Mouse (Mus musculus): ENCODE results near the gene Spop. TPM values are rescaled to one million over a fixed set of nuclear protein-coding genes. Genes with fewer than 3 reads are reported as not detected.
"Not testable (repeated sequence)": the region's sequence is repeated elsewhere in the genome, so short reads cannot be mapped to it uniquely, and the experiment has no call there.

The Spop gene
- polyA plus RNA-seq, 1 experiment from 2014 or later, result 140 TPM

GRCm38 (mm10) chr11:95493010-95493409, 79.1 kb downstream of the Spop start:
- no peak overlapping the region for H3K4me3 ChIP-seq (ENCODE audit: low read depth, low read length)
- H3K27me3 ChIP-seq (replicated peaks; ENCODE audit: insufficient read depth, low read length), result no peaks in the 10 kb centered on the region
- H3K36me3 ChIP-seq (ENCODE audit: insufficient read depth, low read length), result peaks cover 36% of the 10 kb centered on the region
- no peaks in the 10 kb centered on the region for H3K9me3 ChIP-seq (ENCODE audit: low read length)
- DNase-seq (ENCODE audit: low spot score) (no peak), ATAC-seq (no peak)
- no peak overlapping the region for H3K27ac ChIP-seq (ENCODE audit: low read length)
- TF ChIP-seq EP300 (IDR thresholded peaks at IDR 0.05) (no peak), CTCF (IDR thresholded peaks at IDR 0.05) (no peak)
- H3K4me2 ChIP-seq (replicated peaks; ENCODE audit: low read depth, low read length), result no peak overlapping the region
- whole genome bisulfite sequencing, result 83% methylated on average over 4 of the region's 4 CpGs
- no peaks in the 10 kb centered on the region for H3K4me1 ChIP-seq (ENCODE audit: insufficient read depth, low read depth, low read length)
- H3K9ac ChIP-seq (replicated peaks; ENCODE audit: low read depth), result no peak overlapping the region

DNA sequence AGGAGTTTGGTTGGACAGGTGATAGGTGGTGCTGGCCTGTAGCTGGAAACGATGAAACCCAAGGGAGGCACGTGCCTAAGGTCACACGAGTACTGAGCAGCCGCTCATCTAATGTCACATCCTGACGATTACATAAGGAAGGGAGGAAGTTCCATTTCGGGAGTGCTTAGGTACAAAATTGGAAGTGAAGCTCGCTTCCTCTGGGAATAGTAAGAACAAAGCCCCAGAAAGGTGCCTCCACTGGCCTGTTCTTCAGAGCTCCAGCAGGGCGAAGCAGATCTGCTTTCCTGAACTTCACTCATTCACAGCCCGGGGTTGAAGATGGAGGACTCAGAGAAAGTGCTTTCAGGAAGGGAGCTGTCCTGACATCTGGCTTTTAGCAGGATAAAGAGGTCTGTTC, 80.1 kb downstream of the Spop start:
- ATAC-seq, result no peak
- WGBS, result 79% methylated on average over 9 of the region's 9 CpGs
- H3K9me3 ChIP-seq (ENCODE audit: low read length), result no peaks in the 10 kb centered on the region
- H3K4me1 ChIP-seq (ENCODE audit: insufficient read depth, low read depth, low read length), result no peaks in the 10 kb centered on the region
- no peaks in the 10 kb centered on the region for H3K27me3 ChIP-seq (replicated peaks; ENCODE audit: insufficient read depth, low read length)
- peaks cover 39% of the 10 kb centered on the region for H3K36me3 ChIP-seq (ENCODE audit: insufficient read depth, low read length)
- no peak overlapping the region for H3K9ac ChIP-seq (replicated peaks; ENCODE audit: low read depth)
- H3K27ac ChIP-seq (ENCODE audit: low read length), result no peak overlapping the region
- no peak for TF ChIP-seq CTCF (IDR thresholded peaks at IDR 0.05)
- no peak for TF ChIP-seq EP300 (IDR thresholded peaks at IDR 0.05)
- H3K4me3 ChIP-seq (ENCODE audit: low read depth, low read length), result no peak overlapping the region
- no peak overlapping the region for H3K4me2 ChIP-seq (replicated peaks; ENCODE audit: low read depth, low read length)
- no peak for DNase-seq (ENCODE audit: low spot score)

DNA sequence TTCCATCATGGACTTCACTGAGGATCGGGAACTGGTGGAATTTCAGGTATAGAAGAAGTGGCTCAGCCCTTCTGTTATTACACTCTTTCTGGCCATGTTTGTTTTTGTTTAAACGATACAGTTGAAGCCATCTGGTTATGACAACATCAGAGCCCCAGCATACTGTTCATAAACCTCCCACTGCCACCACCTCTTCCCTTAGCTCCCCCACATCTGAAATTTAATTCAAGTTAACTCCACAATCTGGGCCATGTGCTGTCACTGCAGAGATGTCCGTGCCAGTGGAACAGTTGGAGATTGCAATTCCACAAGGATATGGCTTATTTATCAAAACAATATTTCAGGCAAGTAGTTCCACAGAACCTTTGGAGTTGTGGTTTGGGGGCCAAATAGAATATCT, 80.5 kb downstream of the Spop start:
- H3K27me3 ChIP-seq (replicated peaks; ENCODE audit: insufficient read depth, low read length), result no peaks in the 10 kb centered on the region
- WGBS, result 80% methylated on average over 3 of the region's 3 CpGs
- ATAC-seq, result no peak
- no peak overlapping the region for H3K4me3 ChIP-seq (ENCODE audit: low read depth, low read length)
- no peak for DNase-seq (ENCODE audit: low spot score)
- TF ChIP-seq EP300 (IDR thresholded peaks at IDR 0.05), result no peak
- TF ChIP-seq CTCF (IDR thresholded peaks at IDR 0.05), result no peak
- no peak overlapping the region for H3K9ac ChIP-seq (replicated peaks; ENCODE audit: low read depth)
- H3K27ac ChIP-seq (ENCODE audit: low read length), result no peak overlapping the region
- H3K4me2 ChIP-seq (replicated peaks; ENCODE audit: low read depth, low read length), result no peak overlapping the region
- H3K36me3 ChIP-seq (ENCODE audit: insufficient read depth, low read length), result peaks cover 39% of the 10 kb centered on the region
- no peaks in the 10 kb centered on the region for H3K4me1 ChIP-seq (ENCODE audit: insufficient read depth, low read depth, low read length)
- H3K9me3 ChIP-seq (ENCODE audit: low read length), result no peaks in the 10 kb centered on the region

DNA sequence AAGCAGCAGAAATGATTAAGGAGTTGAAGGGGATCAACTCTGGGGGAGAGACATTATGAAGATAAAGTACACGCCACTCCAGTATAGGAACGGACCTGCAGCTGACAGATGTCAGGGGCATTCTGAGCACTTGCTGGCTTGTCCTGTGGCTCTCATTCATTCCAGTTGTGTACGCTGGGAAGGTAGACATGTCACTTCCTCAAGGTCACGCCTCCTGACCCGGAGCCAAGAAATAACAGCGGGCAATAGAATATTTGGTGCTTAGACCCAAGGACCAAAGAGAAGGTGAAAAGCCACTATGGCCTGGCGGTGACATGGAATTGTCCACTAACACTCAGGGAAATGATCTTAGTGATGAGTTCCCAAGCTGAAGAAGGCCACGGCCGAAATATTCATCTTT, 82.0 kb downstream of the Spop start:
- H3K27ac ChIP-seq (ENCODE audit: low read length), result no peak overlapping the region
- H3K4me1 ChIP-seq (ENCODE audit: insufficient read depth, low read depth, low read length), result no peaks in the 10 kb centered on the region
- peaks cover 31% of the 10 kb centered on the region for H3K36me3 ChIP-seq (ENCODE audit: insufficient read depth, low read length)
- 85% methylated on average over 9 of the region's 9 CpGs for WGBS
- H3K9ac ChIP-seq (replicated peaks; ENCODE audit: low read depth), result no peak overlapping the region
- no peak overlapping the region for H3K4me2 ChIP-seq (replicated peaks; ENCODE audit: low read depth, low read length)
- H3K4me3 ChIP-seq (ENCODE audit: low read depth, low read length), result no peak overlapping the region
- no peaks in the 10 kb centered on the region for H3K9me3 ChIP-seq (ENCODE audit: low read length)
- DNase-seq (ENCODE audit: low spot score) (no peak), ATAC-seq (no peak)
- TF ChIP-seq CTCF (IDR thresholded peaks at IDR 0.05), result no peak
- no peak for TF ChIP-seq EP300 (IDR thresholded peaks at IDR 0.05)
- H3K27me3 ChIP-seq (replicated peaks; ENCODE audit: insufficient read depth, low read length), result no peaks in the 10 kb centered on the region

GRCm38 (mm10) chr11:95497921-95498320, 84.0 kb downstream of the Spop start:
- Histone ChIP-seq H3K4me1 (ENCODE audit: insufficient read depth, low read depth, low read length) (no peaks in the 10 kb centered on the region), H3K4me2 (replicated peaks; ENCODE audit: low read depth, low read length) (no peak overlapping the region), H3K36me3 (ENCODE audit: insufficient read depth, low read length) (peaks cover 20% of the 10 kb centered on the region), H3K27me3 (replicated peaks; ENCODE audit: insufficient read depth, low read length) (no peaks in the 10 kb centered on the region), H3K9ac (replicated peaks; ENCODE audit: low read depth) (no peak overlapping the region), H3K9me3 (ENCODE audit: low read length) (no peaks in the 10 kb centered on the region), H3K27ac (ENCODE audit: low read length) (no peak overlapping the region), H3K4me3 (ENCODE audit: low read depth, low read length) (no peak overlapping the region)
- no peak for TF ChIP-seq CTCF (IDR thresholded peaks at IDR 0.05)
- no peak for TF ChIP-seq EP300 (IDR thresholded peaks at IDR 0.05)
- DNase-seq (ENCODE audit: low spot score) (no peak), ATAC-seq (no peak)
- WGBS, result 86% methylated on average over 5 of the region's 5 CpGs

DNA sequence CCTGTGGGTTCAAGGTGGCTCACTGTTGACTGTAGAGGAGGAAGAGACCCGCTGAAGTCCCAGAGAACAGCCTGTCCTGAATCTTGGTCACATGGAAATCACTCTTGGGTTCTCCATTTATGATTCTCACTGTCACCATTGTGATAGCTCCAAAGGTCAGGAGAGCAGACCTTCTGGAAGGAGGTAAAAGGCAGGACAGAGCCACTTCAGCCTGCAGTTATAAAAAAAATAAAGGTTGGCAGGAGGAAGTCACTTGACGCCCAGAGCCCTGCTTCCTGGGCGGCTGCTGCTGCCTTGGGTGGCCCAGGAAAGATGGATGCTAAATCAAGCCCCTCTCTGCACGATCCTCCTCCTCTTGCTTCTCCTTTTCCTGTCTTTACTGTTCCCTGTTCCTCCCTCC, 86.5 kb downstream of the Spop start:
- Histone ChIP-seq H3K4me2 (replicated peaks; ENCODE audit: low read depth, low read length) (no peak overlapping the region), H3K27me3 (replicated peaks; ENCODE audit: insufficient read depth, low read length) (no peaks in the 10 kb centered on the region), H3K9me3 (ENCODE audit: low read length) (no peaks in the 10 kb centered on the region), H3K36me3 (ENCODE audit: insufficient read depth, low read length) (peaks cover 11% of the 10 kb centered on the region), H3K9ac (replicated peaks; ENCODE audit: low read depth) (no peak overlapping the region), H3K4me1 (ENCODE audit: insufficient read depth, low read depth, low read length) (peaks cover 3% of the 10 kb centered on the region), H3K4me3 (ENCODE audit: low read depth, low read length) (no peak overlapping the region), H3K27ac (ENCODE audit: low read length) (no peak overlapping the region)
- TF ChIP-seq CTCF (IDR thresholded peaks at IDR 0.05), result no peak
- no peak for TF ChIP-seq EP300 (IDR thresholded peaks at IDR 0.05)
- DNase-seq (ENCODE audit: low spot score), result no peak
- 23% methylated on average over 4 of the region's 4 CpGs for WGBS
- ATAC-seq, result no peak

DNA sequence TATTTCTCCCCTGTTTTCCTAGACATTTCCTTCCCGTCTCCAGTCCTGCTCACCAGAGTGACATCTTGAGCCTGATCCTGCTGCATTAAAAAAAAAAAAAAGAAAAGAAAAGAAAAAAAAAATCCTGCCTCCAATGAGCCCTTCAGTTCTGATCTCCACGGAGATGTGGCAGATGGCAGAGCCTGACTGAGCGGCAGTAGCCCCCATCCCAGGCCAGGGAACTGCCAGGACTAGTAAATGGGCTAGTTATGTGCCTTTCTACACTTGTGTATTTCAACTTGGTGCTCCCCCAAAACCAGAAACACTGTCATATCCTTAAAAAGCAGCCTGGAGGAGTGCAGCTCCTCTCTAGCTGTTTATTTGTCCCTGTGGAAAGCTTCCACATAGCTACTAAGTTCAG, 87.0 kb downstream of the Spop start:
- TF ChIP-seq CTCF (IDR thresholded peaks at IDR 0.05), result no peak
- TF ChIP-seq EP300 (IDR thresholded peaks at IDR 0.05), result no peak
- Histone ChIP-seq H3K36me3 (ENCODE audit: insufficient read depth, low read length) (peaks cover 11% of the 10 kb centered on the region), H3K4me2 (replicated peaks; ENCODE audit: low read depth, low read length) (no peak overlapping the region), H3K27me3 (replicated peaks; ENCODE audit: insufficient read depth, low read length) (no peaks in the 10 kb centered on the region), H3K4me3 (ENCODE audit: low read depth, low read length) (no peak overlapping the region), H3K27ac (ENCODE audit: low read length) (no peak overlapping the region), H3K4me1 (ENCODE audit: insufficient read depth, low read depth, low read length) (peaks cover 3% of the 10 kb centered on the region), H3K9ac (replicated peaks; ENCODE audit: low read depth) (no peak overlapping the region), H3K9me3 (ENCODE audit: low read length) (no peaks in the 10 kb centered on the region)
- DNase-seq (ENCODE audit: low spot score) (no peak), ATAC-seq (no peak)
- 39% methylated on average over 3 of the region's 3 CpGs for WGBS

DNA sequence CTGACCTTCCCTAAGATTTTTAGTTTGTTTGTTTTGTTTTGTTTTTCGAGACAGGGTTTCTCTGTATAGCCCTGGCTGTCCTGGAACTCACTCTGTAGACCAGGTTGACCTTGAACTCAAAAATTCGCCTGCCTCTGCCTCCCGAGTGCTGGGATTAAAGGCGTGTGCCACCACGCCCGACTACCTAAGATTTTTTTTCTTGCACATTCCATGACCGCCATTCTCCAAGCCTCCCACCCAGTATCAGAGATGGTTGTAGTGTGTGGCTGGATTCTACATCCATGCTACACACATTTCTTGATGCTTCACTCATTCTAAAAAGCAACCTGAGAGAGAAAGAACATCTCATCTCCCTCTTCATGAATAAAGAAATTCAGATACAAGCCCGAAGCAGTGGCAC, 87.9 kb downstream of the Spop start:
- DNase-seq (ENCODE audit: low spot score); H3K4me1 ChIP-seq (ENCODE audit: insufficient read depth, low read depth, low read length); H3K27ac ChIP-seq (ENCODE audit: low read length); ATAC-seq; H3K9me3 ChIP-seq (ENCODE audit: low read length); H3K4me3 ChIP-seq (ENCODE audit: low read depth, low read length); H3K4me2 ChIP-seq (replicated peaks; ENCODE audit: low read depth, low read length); H3K9ac ChIP-seq (replicated peaks; ENCODE audit: low read depth); H3K27me3 ChIP-seq (replicated peaks; ENCODE audit: insufficient read depth, low read length): not testable (repeated sequence)
- 79% methylated on average over 8 of the region's 8 CpGs for WGBS
- peaks cover 11% of the 10 kb centered on the region for H3K36me3 ChIP-seq (ENCODE audit: insufficient read depth, low read length)

All from lung, postnatal 0 days (tissue).